10 mouse cellular contexts compared by ENCODE assay signal in genomic region chr9:103424869-103425268, GRCm38 (mm10). TPM values are rescaled to one million over a fixed set of nuclear protein-coding genes. Genes with fewer than 3 reads are reported as not detected.
A peak's percentile ranks its signal among the peaks of the same experiment; 100 is the strongest.
DNase-seq lines count a peak whose midpoint lies in the region; TF ChIP-seq lines count a peak whose summit lies in the region.
"Had no signal": no experiment of that assay in that cellular context is flagged by ENCODE, and none has a peak within 500 bp of the region (broad histone marks: within the 10 kb centered on the region; RNA-seq: fewer than 3 reads in every experiment).

No protein-coding gene starts in this region.

- TF ChIP-seq CTCF in thymus, adult 2 months (IDR thresholded peaks at IDR 0.05; ENCODE audit: borderline replicate concordance, control insufficient read depth, extremely low read depth, insufficient read depth, low read length, poor library complexity), result no peak

- H3K27me3 ChIP-seq in megakaryocyte, embryonic 14.5 days (replicated peaks), result no peaks in the 10 kb centered on the region
- H3K27me3 ChIP-seq in thymus, adult 2 months (ENCODE audit: control insufficient read depth, insufficient read depth, low read length), result no peaks in the 10 kb centered on the region
- no peaks in the 10 kb centered on the region for H3K27me3 ChIP-seq in limb, embryonic 10.5 days (ENCODE audit: low read depth, poor library complexity, severe bottlenecking)
- H3K27me3 ChIP-seq: liver, embryonic 13.5 days had no signal

- peak; percentile 52 for DNase-seq in CD4-positive, CD25-positive, alpha-beta regulatory T cell, adult 2 months (ENCODE audit: low read depth, low spot score)
- DNase-seq in T-cell, adult 2 months (ENCODE audit: low spot score), result peak; percentile 71
- peak; percentile 72 for DNase-seq in thymus, adult 2 months
- DNase-seq in embryo, embryonic 10.5 days (ENCODE audit: low spot score), result no peak
- no peak for DNase-seq in cerebellum, adult 8-10 months
- no peak for DNase-seq in limb, embryonic 10.5 days (ENCODE audit: low spot score)
- DNase-seq: layer of hippocampus, postnatal 36 days; liver, embryonic 13.5 days had no signal

- H3K27ac ChIP-seq in thymus, adult 2 months (ENCODE audit: control insufficient read depth, insufficient read depth, low read length), result peak overlapping the region; percentile 98
- no peak overlapping the region for H3K27ac ChIP-seq in limb, embryonic 10.5 days
- H3K27ac ChIP-seq: kidney, postnatal 0 days; liver, embryonic 13.5 days had no signal

- no peaks in the 10 kb centered on the region for H3K36me3 ChIP-seq in megakaryocyte, embryonic 14.5 days (replicated peaks; ENCODE audit: low read length)
- H3K36me3 ChIP-seq in thymus, adult 2 months (ENCODE audit: control insufficient read depth, insufficient read depth, low read length), result 0 out of 2 replicates have a peak, but pooled peaks cover 5% of the 10 kb centered on the region
- H3K36me3 ChIP-seq in limb, embryonic 10.5 days, result no peaks in the 10 kb centered on the region
- H3K36me3 ChIP-seq: liver, embryonic 13.5 days had no signal

- H3K9me3 ChIP-seq in megakaryocyte, embryonic 14.5 days, result no peaks in the 10 kb centered on the region
- no peaks in the 10 kb centered on the region for H3K9me3 ChIP-seq in limb, embryonic 10.5 days (replicated peaks)
- H3K9me3 ChIP-seq: liver, embryonic 13.5 days had no signal

- H3K4me1 ChIP-seq in megakaryocyte, embryonic 14.5 days, result peaks cover 39% of the 10 kb centered on the region
- H3K4me1 ChIP-seq in thymus, adult 2 months (replicated peaks; ENCODE audit: control insufficient read depth, insufficient read depth, low read length), result peaks cover 49% of the 10 kb centered on the region
- H3K4me1 ChIP-seq in limb, embryonic 10.5 days, result peaks cover 15% of the 10 kb centered on the region
- H3K4me1 ChIP-seq: liver, embryonic 13.5 days had no signal

- 0 out of 2 replicates have a peak, but pooled peaks have one; percentile 44 for TF ChIP-seq POLR2A in thymus, adult 2 months (IDR thresholded peaks at IDR 0.05; ENCODE audit: control insufficient read depth, extremely low read depth, insufficient read depth, low read length, poor library complexity)

- peak overlapping the region; percentile 78 for H3K4me3 ChIP-seq in megakaryocyte, embryonic 14.5 days (replicated peaks)
- H3K4me3 ChIP-seq in thymus, adult 2 months (ENCODE audit: control insufficient read depth, insufficient read depth, low read length), result peak overlapping the region; percentile 53
- no peak overlapping the region for H3K4me3 ChIP-seq in limb, embryonic 10.5 days
- H3K4me3 ChIP-seq: liver, embryonic 13.5 days had no signal

- 2% methylated on average over 11 of the region's 11 CpGs for WGBS in thymus, adult 2 months
- 83% methylated on average over 11 of the region's 11 CpGs for WGBS in limb, embryonic 10.5 days

RNA-seq across cellular contexts. Expression of gene Bfsp2, which starts 55.4 kb away (rescaled TPM):
- polyA plus RNA-seq in megakaryocyte, embryonic 14.5 days (2012; ENCODE audit: insufficient read depth, low replicate concordance), result 0.95 TPM in 1 of 2 replicates, not detected in the other
- polyA plus RNA-seq in thymus, adult 2 months (2012; rRNA removed), result 0.98 and 1.4 TPM in 2 replicates
- 0.23 and 1.0 TPM in 2 replicates for polyA plus RNA-seq in limb, embryonic 10.5 days (2016; fragmentation: Nextera tagmentation; extraction: Ambion mirVana)

RNA-seq across cellular contexts. Expression of gene Cdv3, which starts 59.2 kb away (rescaled TPM):
- polyA plus RNA-seq in megakaryocyte, embryonic 14.5 days (2012; ENCODE audit: insufficient read depth, low replicate concordance), result 71.9 and 112 TPM in 2 replicates
- polyA plus RNA-seq in thymus, adult 2 months (2012; rRNA removed), result 74.9 and 166 TPM in 2 replicates
- 150 and 166 TPM in 2 replicates for polyA plus RNA-seq in limb, embryonic 10.5 days (2016; fragmentation: Nextera tagmentation; extraction: Ambion mirVana)

Comparison
In these comparisons a context has a peak if more than half of its experiments do, and no peak if none do; other contexts are left out.
1. DNase-seq: peak in CD4-positive, CD25-positive, alpha-beta regulatory T cell, adult 2 months (single experiment), T-cell, adult 2 months (single experiment) and thymus, adult 2 months (single experiment); none in embryo, embryonic 10.5 days (single experiment), cerebellum, adult 8-10 months (single experiment) and limb, embryonic 10.5 days (single experiment).